Mouse (Mus musculus): ENCODE results near the gene Slfn5. TPM values are rescaled to one million over a fixed set of nuclear protein-coding genes. Genes with fewer than 3 reads are reported as not detected.

The Slfn5 gene
- polyA plus RNA-seq (2014; fragmentation: Nextera tagmentation; extraction: Ambion mirVana), result 1.3 and 1.8 TPM in 2 replicates

DNA sequence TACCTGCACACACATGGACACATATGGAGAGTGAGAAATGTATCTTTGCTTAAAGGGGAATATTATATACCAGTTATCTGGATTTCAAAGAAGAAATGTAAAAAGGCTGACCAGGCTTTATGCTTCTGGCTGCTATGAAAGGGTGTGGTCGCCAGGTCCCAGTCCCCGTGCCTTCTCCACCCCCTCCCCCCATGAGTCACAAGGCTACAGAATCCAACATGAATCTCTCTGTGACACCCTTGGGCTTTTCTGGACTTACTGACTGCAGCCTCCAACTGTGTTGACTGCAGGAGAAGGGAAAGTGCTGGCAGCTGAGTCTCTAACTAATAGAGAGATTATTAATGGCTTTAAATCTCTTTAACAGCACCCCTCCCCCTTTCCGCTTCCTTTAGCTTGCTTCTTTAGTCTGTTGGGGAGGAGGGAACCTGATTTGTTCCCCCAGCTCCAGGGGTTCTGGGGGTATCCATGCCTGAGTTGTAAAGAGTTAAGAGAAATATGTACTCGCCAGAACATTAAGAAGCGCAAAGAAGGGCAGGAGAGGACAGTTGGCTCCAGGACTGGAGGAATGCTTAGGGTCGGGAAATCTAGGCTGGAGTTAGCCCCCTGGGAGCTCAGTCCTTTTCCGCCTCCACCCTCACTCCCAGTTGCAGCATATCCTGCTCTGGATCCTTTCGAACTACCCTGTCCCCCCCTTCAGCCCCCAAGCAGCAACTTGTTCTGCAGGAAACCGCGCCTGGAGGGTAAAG is at the start of gene Slfn5:
Gene Slfn5, plus strand, starts transcription at position 614 of the 746 bp plus-strand sequence.
- H3K36me3 ChIP-seq (ENCODE audit: control insufficient read depth, insufficient read depth, low read length), result no peaks in the 10 kb centered on the region
- H3K27ac ChIP-seq (ENCODE audit: low read length), result no peak within 1 kb of the TSS
- ATAC-seq (ENCODE audit: insufficient number of reproducible peaks, insufficient read depth, low FRiP score, low read depth), result no peak
- 9% methylated on average over 10 of the region's 10 CpGs for WGBS
- H3K9me3 ChIP-seq (ENCODE audit: control insufficient read depth, low read depth, low read length), result no peaks in the 10 kb centered on the region
- no peak within 1 kb of the TSS; the same call in 1 of the 2 replicates for H3K4me2 ChIP-seq (replicated peaks; ENCODE audit: low read depth, low read length)
- H3K4me1 ChIP-seq (ENCODE audit: control insufficient read depth, insufficient read depth, low read length), result no peaks in the 10 kb centered on the region
- no peak within 1 kb of the TSS for H3K9ac ChIP-seq (replicated peaks; ENCODE audit: low read depth, low read length)
- H3K4me3 ChIP-seq (ENCODE audit: low read depth, low read length), result 0 out of 2 replicates have a peak within 1 kb of the TSS, but pooled peaks have one; percentile 2
- peaks cover 18% of the 10 kb centered on the region for H3K27me3 ChIP-seq (ENCODE audit: control insufficient read depth, insufficient read depth, low read length)

DNA sequence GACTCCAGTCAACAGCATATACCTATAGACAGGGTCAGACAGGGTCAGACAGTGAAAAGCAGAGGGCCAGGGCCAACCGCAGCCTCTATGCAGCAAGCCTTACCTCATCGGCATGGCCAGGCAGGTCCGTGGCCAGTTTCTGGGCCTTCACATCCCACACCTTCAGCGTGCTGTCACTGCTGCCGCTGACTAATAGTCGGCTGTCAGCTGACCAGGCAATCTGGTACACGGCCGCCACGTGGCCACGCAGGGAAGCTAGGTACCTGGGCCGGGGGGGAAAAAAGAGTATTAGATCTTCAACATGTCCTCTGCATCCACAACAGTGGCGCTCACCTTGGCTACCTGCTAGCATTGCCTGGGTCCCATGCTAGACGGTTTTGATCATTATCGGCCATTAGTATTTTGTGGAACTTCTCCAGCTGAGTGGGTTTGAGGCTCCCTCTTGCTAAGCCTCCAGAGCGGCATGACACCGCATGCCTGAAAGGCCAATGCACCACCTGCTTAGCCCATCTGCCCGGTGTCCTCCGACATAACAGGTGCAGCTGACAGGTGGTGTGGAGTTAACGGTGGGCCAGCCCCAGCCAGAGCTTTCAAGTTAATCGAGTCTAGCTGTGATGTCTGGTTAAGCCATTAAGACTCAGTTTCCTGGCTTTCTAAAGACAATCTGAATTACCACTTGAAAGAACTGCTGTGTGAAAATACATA is 49.4 kb upstream of the Slfn5 start:
- H3K36me3 ChIP-seq (ENCODE audit: control insufficient read depth, insufficient read depth, low read length), result peaks cover 52% of the 10 kb centered on the region
- WGBS, result 91% methylated on average over 20 of the region's 20 CpGs

DNA sequence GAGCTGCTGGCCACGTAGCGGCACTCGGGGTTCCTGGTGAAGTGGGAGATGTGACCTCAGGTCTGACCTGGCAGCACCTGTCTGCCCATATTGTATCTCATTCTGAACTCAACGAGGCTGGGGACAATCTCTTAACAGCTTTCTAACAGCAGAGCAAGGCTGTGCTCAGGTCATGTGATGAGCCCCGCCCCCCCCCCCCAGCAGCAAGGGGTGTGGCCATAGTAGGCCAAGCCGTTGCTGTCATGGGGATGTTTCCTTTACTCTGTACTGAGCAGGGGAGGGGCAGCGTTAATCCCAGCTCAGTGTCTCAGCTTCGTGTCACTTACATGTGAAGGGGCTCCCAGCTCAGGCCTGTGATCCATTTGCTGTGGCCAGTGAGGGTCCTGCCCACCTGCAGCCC is 46.2 kb upstream of the Slfn5 start:
- Histone ChIP-seq H3K4me2 (replicated peaks; ENCODE audit: low read depth, low read length) (no peak overlapping the region), H3K9ac (replicated peaks; ENCODE audit: low read depth, low read length) (no peak overlapping the region), H3K9me3 (ENCODE audit: control insufficient read depth, low read depth, low read length) (no peaks in the 10 kb centered on the region), H3K4me1 (ENCODE audit: control insufficient read depth, insufficient read depth, low read length) (peaks cover 7% of the 10 kb centered on the region; the same call in 1 of the 2 replicates), H3K27me3 (ENCODE audit: control insufficient read depth, insufficient read depth, low read length) (no peaks in the 10 kb centered on the region), H3K27ac (ENCODE audit: low read length) (no peak overlapping the region), H3K36me3 (ENCODE audit: control insufficient read depth, insufficient read depth, low read length) (peaks cover 52% of the 10 kb centered on the region), H3K4me3 (ENCODE audit: low read depth, low read length) (no peak overlapping the region)
- no peak for ATAC-seq (ENCODE audit: insufficient number of reproducible peaks, insufficient read depth, low FRiP score, low read depth)
- 62% methylated on average over 8 of the region's 8 CpGs for WGBS

More for the DNA sequence above, 49.4 kb upstream of the Slfn5 start:
- Histone ChIP-seq H3K9ac (replicated peaks; ENCODE audit: low read depth, low read length) (no peak overlapping the region), H3K27me3 (ENCODE audit: control insufficient read depth, insufficient read depth, low read length) (no peaks in the 10 kb centered on the region), H3K27ac (ENCODE audit: low read length) (no peak overlapping the region), H3K4me3 (ENCODE audit: low read depth, low read length) (no peak overlapping the region), H3K9me3 (ENCODE audit: control insufficient read depth, low read depth, low read length) (no peaks in the 10 kb centered on the region), H3K4me2 (replicated peaks; ENCODE audit: low read depth, low read length) (no peak overlapping the region), H3K4me1 (ENCODE audit: control insufficient read depth, insufficient read depth, low read length) (no peaks in the 10 kb centered on the region)
- no peak for ATAC-seq (ENCODE audit: insufficient number of reproducible peaks, insufficient read depth, low FRiP score, low read depth)

DNA sequence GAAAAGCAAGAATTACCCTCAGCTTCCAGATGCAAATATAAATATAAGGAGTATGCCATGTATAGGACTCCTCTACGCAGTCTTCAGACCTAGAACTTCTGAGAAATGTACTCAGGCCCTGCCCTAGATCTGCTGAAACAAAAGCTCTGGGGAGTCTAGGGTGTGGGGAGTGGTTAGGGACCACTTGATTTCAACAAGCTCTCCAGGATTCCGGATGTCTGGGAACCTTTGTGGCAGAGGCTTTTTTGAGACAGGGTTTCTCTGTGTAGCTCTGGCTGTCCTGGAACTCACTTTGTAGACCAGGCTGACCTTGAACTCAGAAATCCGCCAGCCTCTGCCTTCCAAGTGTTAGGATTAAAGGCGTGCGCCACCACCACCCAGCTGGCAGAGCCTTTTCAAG is 45.3 kb upstream of the Slfn5 start:
- no peak overlapping the region for H3K4me2 ChIP-seq (replicated peaks; ENCODE audit: low read depth, low read length)
- no peaks in the 10 kb centered on the region for H3K27me3 ChIP-seq (ENCODE audit: control insufficient read depth, insufficient read depth, low read length)
- H3K9me3 ChIP-seq (ENCODE audit: control insufficient read depth, low read depth, low read length), result no peaks in the 10 kb centered on the region
- H3K4me3 ChIP-seq (ENCODE audit: low read depth, low read length), result no peak overlapping the region
- 94% methylated on average over 5 of the region's 5 CpGs for WGBS
- H3K9ac ChIP-seq (replicated peaks; ENCODE audit: low read depth, low read length), result no peak overlapping the region
- H3K36me3 ChIP-seq (ENCODE audit: control insufficient read depth, insufficient read depth, low read length), result peaks cover 47% of the 10 kb centered on the region
- ATAC-seq (ENCODE audit: insufficient number of reproducible peaks, insufficient read depth, low FRiP score, low read depth), result no peak
- peaks cover 7% of the 10 kb centered on the region; the same call in 1 of the 2 replicates for H3K4me1 ChIP-seq (ENCODE audit: control insufficient read depth, insufficient read depth, low read length)
- no peak overlapping the region for H3K27ac ChIP-seq (ENCODE audit: low read length)

DNA sequence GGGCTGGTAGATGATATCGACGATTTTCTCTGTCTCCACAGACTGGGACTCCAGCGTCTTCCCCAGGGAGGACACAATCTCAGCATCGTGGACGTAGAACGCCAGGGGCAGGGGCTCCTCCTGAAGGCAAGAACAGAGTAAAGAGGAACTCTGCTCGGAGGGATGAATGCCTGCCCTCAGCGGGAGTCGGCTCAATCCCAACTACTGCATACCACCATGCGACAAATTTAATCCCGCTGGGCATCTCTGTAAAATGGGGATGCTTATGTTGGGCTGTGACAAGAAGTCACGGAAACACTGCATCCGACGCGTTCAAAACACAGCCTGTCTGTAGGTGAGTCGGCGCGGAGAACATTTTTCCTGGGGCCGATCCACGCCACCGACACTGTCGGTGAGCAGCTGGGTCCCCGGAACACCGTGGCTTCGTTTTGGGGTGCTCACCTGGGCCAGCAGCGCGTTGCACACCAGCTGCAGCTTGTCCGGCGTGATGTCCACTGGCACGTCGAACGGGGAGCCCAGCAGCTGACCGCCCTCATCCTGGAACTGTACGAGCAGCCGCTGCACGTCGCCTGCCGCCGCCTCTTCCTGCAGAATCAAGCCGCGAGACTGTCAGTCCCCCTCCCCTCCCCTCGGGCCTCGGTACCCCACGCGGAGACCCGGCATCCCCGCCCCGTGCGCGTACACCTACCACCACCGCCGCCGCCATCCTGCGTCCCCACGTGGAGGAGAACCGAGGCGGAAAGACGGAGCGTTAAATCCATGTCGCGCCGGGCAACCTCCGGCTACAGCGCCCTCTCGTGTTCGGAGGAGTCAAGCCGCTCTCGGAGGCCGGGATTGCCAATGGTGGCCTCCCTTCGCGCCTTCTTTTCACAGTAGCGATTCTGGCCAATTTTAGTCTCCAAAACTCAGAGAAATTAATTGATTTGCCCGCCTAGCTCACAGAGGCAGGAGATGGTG is 43.2 kb upstream of the Slfn5 start, which contains the start of gene Nle1:
Gene Nle1, minus strand, starts transcription at position 761 of the 957 bp plus-strand sequence.
- Histone ChIP-seq H3K9me3 (ENCODE audit: control insufficient read depth, low read depth, low read length) (no peaks in the 10 kb centered on the region), H3K9ac (replicated peaks; ENCODE audit: low read depth, low read length) (peak within 1 kb of the TSS; percentile 71), H3K27me3 (ENCODE audit: control insufficient read depth, insufficient read depth, low read length) (no peaks in the 10 kb centered on the region), H3K27ac (ENCODE audit: low read length) (no peak within 1 kb of the TSS), H3K4me1 (ENCODE audit: control insufficient read depth, insufficient read depth, low read length) (peaks cover 7% of the 10 kb centered on the region; the same call in 1 of the 2 replicates), H3K4me3 (ENCODE audit: low read depth, low read length) (peak within 1 kb of the TSS; percentile 71), H3K4me2 (replicated peaks; ENCODE audit: low read depth, low read length) (peak within 1 kb of the TSS; percentile 62), H3K36me3 (ENCODE audit: control insufficient read depth, insufficient read depth, low read length) (peaks cover 27% of the 10 kb centered on the region)
- WGBS, result 1% methylated on average over 73 of the region's 73 CpGs
- peak; percentile 73; the same call in 1 of the 2 replicates for ATAC-seq (ENCODE audit: insufficient number of reproducible peaks, insufficient read depth, low FRiP score, low read depth)

DNA sequence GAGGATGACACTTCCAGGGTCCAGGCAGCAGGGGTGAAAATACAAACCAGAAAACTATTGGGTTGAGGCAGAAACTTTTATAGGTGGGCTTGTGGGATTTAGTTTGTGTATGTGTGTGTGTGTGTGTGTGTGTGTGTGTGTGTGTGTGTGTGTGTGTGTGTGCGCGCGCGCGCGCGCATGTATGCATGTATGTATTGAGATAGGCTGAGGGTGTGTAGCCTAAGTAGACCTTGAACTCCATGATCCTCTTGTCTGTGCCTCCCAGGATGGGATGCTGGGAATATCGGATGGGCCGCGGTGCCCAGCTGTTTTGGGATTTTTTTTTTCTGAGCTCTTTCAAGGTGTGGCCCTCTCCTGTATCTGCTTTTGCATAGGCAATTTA is 42.5 kb upstream of the Slfn5 start:
- H3K4me1 ChIP-seq (ENCODE audit: control insufficient read depth, insufficient read depth, low read length), result peaks cover 7% of the 10 kb centered on the region; the same call in 1 of the 2 replicates
- 51% methylated on average over 10 of the region's 10 CpGs for WGBS
- H3K27ac ChIP-seq (ENCODE audit: low read length), result no peak overlapping the region
- H3K9me3 ChIP-seq (ENCODE audit: control insufficient read depth, low read depth, low read length), result no peaks in the 10 kb centered on the region
- peak overlapping the region; percentile 71; the same call in 1 of the 2 replicates for H3K4me3 ChIP-seq (ENCODE audit: low read depth, low read length)
- ATAC-seq (ENCODE audit: insufficient number of reproducible peaks, insufficient read depth, low FRiP score, low read depth), result no peak
- peaks cover 22% of the 10 kb centered on the region for H3K36me3 ChIP-seq (ENCODE audit: control insufficient read depth, insufficient read depth, low read length)
- no peaks in the 10 kb centered on the region for H3K27me3 ChIP-seq (ENCODE audit: control insufficient read depth, insufficient read depth, low read length)
- H3K4me2 ChIP-seq (replicated peaks; ENCODE audit: low read depth, low read length), result peak overlapping the region; percentile 62
- H3K9ac ChIP-seq (replicated peaks; ENCODE audit: low read depth, low read length), result no peak overlapping the region

DNA sequence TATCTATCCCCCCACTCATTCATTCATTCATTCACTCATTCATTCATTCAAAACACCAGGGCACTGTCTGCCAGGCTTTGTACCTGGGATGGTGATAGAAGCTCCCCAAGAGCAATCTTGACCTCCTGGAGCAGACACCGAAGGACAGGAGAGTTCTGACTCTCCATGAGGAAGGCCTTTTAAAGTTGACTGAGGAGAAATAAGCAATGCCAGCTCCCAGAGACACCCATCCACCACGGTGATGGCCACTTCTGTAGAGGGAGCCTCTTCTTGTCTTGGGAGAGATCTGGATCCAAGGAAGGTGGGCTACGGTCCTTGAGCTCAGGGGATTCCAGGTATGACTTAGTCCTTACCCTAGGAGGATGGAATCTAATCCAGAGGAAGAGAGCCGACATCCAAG is 40.9 kb upstream of the Slfn5 start, which contains the start of gene Unc45b:
Gene Unc45b, plus strand, starts transcription at position 301 of the 400 bp plus-strand sequence.
- Histone ChIP-seq H3K4me3 (ENCODE audit: low read depth, low read length) (no peak within 1 kb of the TSS), H3K4me2 (replicated peaks; ENCODE audit: low read depth, low read length) (no peak within 1 kb of the TSS), H3K27ac (ENCODE audit: low read length) (no peak within 1 kb of the TSS), H3K4me1 (ENCODE audit: control insufficient read depth, insufficient read depth, low read length) (peaks cover 7% of the 10 kb centered on the region; the same call in 1 of the 2 replicates), H3K36me3 (ENCODE audit: control insufficient read depth, insufficient read depth, low read length) (peaks cover 6% of the 10 kb centered on the region), H3K9me3 (ENCODE audit: control insufficient read depth, low read depth, low read length) (no peaks in the 10 kb centered on the region), H3K9ac (replicated peaks; ENCODE audit: low read depth, low read length) (no peak within 1 kb of the TSS), H3K27me3 (ENCODE audit: control insufficient read depth, insufficient read depth, low read length) (no peaks in the 10 kb centered on the region)
- WGBS, result 86% methylated on average over 4 of the region's 4 CpGs
- no peak for ATAC-seq (ENCODE audit: insufficient number of reproducible peaks, insufficient read depth, low FRiP score, low read depth)

Data from stomach, embryonic 14.5 days (tissue).